Mouse (Mus musculus): ENCODE measurements around the gene Enc1. TPM values are rescaled to one million over a fixed set of nuclear protein-coding genes. Genes with fewer than 3 reads are reported as not detected.

Gene Enc1
- total RNA-seq, 2 experiments from 2014 or later = 1.1 to 4.8 TPM

DNA sequence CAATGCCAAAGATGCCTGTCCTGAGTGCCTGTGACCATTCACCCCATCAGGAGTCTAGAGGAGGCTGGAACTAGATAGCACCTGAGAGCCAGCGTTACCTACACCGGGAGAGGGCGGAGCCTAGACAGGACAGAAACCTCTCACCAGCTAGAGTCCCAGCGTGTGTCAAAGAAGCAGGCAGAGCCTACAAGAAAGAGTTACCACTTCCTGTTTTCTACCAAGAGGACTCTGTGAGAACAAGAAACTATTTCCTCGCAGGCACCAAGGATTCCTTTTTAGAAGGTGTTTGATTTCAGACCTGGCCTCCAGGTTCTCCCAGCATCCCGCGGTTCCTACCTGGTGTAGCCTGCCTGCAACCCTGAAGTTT is 32.8 kb upstream of the Enc1 start:
- Histone ChIP-seq H3K4me3 (no peak overlapping the region), H3K27ac (no peak overlapping the region)
- DNase-seq = no peak
- no peak for TF ChIP-seq CTCF (IDR thresholded peaks at IDR 0.05)
- intact Hi-C loops (cut with DNase I) = no loop called here

GRCm38 (mm10) chr13:97208500-97209010 is 32.4 kb upstream of the Enc1 start:
- intact Hi-C loops (cut with DNase I) = no loop called here
- no peak for TF ChIP-seq CTCF (IDR thresholded peaks at IDR 0.05)
- Histone ChIP-seq H3K4me3 (no peak overlapping the region), H3K27ac (no peak overlapping the region)
- no peak for DNase-seq

DNA sequence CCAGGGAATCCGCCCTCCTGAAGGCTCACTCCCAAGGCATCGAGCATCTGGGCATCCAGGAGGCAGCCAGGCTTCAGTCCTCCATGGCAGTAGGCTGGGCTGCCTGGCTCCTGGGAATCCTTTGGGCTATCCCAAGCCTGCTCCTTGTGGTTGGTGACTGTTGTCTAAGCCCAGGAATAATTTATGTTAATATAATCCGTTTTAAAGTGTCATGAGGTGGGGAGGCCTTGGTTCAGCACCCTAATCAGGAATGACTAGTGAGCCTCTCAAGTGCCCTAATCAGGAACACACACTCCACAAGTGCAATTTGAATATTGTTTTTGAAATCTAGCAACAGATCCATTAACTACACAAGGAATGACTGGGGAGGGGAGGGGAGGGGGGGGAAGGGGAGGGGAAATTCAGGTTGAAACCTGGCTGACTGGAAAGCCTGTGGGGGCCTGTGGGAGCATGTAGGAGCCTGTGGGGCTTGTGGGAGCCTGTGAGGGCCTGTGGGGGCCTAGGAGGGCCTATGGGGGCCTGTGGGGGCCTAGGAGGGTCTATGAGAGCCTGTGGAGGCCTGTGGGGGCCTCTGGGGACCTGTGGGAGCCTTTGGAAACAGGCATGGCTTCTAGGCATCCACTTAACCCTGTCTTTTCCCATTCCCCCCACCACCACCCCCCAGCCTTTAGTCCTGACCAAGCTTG is 26.2 kb upstream of the Enc1 start:
- no peak for DNase-seq
- no peak for TF ChIP-seq CTCF (IDR thresholded peaks at IDR 0.05)
- H3K4me3 ChIP-seq = no peak overlapping the region
- intact Hi-C loops (cut with DNase I) = no loop called here
- no peak overlapping the region for H3K27ac ChIP-seq

- no peak overlapping the region for H3K4me3 ChIP-seq
- no peak for DNase-seq
- intact Hi-C loops (cut with DNase I) = no loop called here
- H3K27ac ChIP-seq = no peak overlapping the region
- TF ChIP-seq CTCF (IDR thresholded peaks at IDR 0.05) = no peak
Observed at GRCm38 (mm10) chr13:97215563-97215962, 25.3 kb upstream of the Enc1 start.

GRCm38 (mm10) chr13:97216196-97216595 is 24.7 kb upstream of the Enc1 start:
- Histone ChIP-seq H3K27ac (no peak overlapping the region), H3K4me3 (no peak overlapping the region)
- DNase-seq = no peak
- no peak for TF ChIP-seq CTCF (IDR thresholded peaks at IDR 0.05)
- intact Hi-C loops (cut with DNase I) = no loop called here

DNA sequence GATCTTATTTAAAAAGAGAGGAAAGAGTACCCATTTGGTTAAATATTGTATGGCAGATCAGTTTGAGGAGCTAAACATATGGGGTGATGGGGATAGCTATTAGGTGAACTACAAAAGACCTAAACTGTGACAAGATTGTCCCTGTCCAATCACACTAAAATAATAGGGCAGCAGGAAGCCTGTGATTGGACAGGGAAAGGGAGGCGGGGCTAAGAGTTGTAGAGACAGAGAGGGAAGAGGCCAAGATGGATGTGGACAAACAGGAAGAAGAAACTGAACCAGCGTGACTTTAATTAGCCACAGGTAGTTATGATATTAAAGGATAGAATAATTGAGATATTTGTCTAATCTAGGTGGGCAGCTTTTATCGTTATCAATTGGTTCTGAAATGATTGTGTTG is 20.9 kb upstream of the Enc1 start:
- no peak for DNase-seq
- TF ChIP-seq CTCF (IDR thresholded peaks at IDR 0.05) = no peak
- intact Hi-C loops (cut with DNase I) = no loop called here
- H3K27ac ChIP-seq = no peak overlapping the region
- no peak overlapping the region for H3K4me3 ChIP-seq

DNA sequence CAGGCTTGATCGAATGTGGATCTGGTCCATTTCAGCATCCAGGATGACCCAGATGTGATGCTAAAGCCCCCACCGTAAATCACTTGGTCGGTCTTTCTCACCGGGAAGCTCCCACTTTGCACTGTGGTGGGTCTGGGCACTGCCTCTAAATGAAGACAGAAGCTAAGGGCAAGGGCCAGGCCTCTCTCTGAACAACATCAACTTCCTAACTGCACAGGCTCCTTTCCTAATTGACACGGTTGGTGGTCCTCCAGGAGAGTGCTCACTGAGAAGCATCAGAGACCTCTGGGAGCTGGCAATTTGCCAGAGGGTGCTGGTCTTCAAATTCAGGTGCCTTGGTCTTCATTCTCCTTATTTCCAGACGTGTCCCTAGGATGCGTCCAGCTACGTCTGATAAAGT is 17.0 kb upstream of the Enc1 start:
- no peak for TF ChIP-seq CTCF (IDR thresholded peaks at IDR 0.05)
- intact Hi-C loops (cut with DNase I) = no loop called here

GRCm38 (mm10) chr13:97224341-97224982 is 16.4 kb upstream of the Enc1 start:
- no peak overlapping the region for H3K27ac ChIP-seq
- TF ChIP-seq CTCF (IDR thresholded peaks at IDR 0.05) = no peak
- H3K4me3 ChIP-seq = no peak overlapping the region
- no peak for DNase-seq
- intact Hi-C loops (cut with DNase I) = no loop called here

More for the DNA sequence above, 17.0 kb upstream of the Enc1 start:
- Histone ChIP-seq H3K4me3 (no peak overlapping the region), H3K27ac (no peak overlapping the region)
- no peak for DNase-seq

- Histone ChIP-seq H3K27ac (no peak overlapping the region), H3K4me3 (no peak overlapping the region)
- intact Hi-C loops (cut with DNase I) = no loop called here
- TF ChIP-seq CTCF (IDR thresholded peaks at IDR 0.05) = no peak
- DNase-seq = no peak
Observed at GRCm38 (mm10) chr13:97225130-97225529, 15.8 kb upstream of the Enc1 start.

DNA sequence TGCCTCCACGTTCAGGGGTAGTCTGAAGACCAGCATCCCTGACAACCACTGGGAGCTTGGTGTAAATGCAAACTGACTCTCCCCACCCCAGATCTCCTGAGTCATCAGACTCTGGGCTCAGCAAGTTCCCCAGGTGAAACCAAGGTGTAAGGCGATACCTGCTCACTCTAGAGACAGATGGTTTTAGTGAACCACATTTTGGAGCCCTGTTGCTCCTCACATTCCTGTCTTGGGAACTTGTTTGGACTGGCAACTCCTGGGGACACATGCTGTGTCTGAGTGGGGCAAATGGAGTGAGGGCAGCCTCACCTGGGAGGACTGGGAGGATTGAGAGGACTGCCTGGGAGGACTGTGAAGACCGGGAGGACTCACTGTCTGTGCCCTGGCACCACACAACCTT is 13.1 kb upstream of the Enc1 start:
- TF ChIP-seq CTCF (IDR thresholded peaks at IDR 0.05) = no peak
- no peak for DNase-seq
- intact Hi-C loops (cut with DNase I) = no loop called here

GRCm38 (mm10) chr13:97230101-97230500 is 10.8 kb upstream of the Enc1 start:
- Histone ChIP-seq H3K27ac (no peak overlapping the region), H3K4me3 (no peak overlapping the region)
- no peak for TF ChIP-seq CTCF (IDR thresholded peaks at IDR 0.05)
- intact Hi-C loops (cut with DNase I) = loop anchor here (5.0 kb wide), 1 partner anchor 812 kb away; no protein-coding TSS in a partner anchor
- DNase-seq = no peak

More for the DNA sequence above, 13.1 kb upstream of the Enc1 start:
- no peak overlapping the region for H3K27ac ChIP-seq
- no peak overlapping the region for H3K4me3 ChIP-seq

- peak; percentile 42 for TF ChIP-seq CTCF (IDR thresholded peaks at IDR 0.05)
- intact Hi-C loops (cut with DNase I) = loop anchor here (5.0 kb wide), 1 partner anchor 809 kb away; no protein-coding TSS in a partner anchor
- no peak for DNase-seq
- no peak overlapping the region for H3K27ac ChIP-seq
- no peak overlapping the region for H3K4me3 ChIP-seq
Observed at GRCm38 (mm10) chr13:97233092-97233491, 7.8 kb upstream of the Enc1 start.

GRCm38 (mm10) chr13:97234785-97235417 is 6.0 kb upstream of the Enc1 start:
- TF ChIP-seq CTCF (IDR thresholded peaks at IDR 0.05) = peak; percentile 88
- Histone ChIP-seq H3K27ac (no peak overlapping the region), H3K4me3 (0 out of 2 replicates have a peak overlapping the region, but pooled peaks have one; percentile 9)
- intact Hi-C loops (cut with DNase I) = loop anchor here (1.0 to 5.0 kb wide), 3 partner anchors 372 to 807 kb away; no protein-coding TSS in a partner anchor
- peak; percentile 86 for DNase-seq
